ENCODE assay signal across 35 mouse cellular contexts in the genomic region with DNA sequence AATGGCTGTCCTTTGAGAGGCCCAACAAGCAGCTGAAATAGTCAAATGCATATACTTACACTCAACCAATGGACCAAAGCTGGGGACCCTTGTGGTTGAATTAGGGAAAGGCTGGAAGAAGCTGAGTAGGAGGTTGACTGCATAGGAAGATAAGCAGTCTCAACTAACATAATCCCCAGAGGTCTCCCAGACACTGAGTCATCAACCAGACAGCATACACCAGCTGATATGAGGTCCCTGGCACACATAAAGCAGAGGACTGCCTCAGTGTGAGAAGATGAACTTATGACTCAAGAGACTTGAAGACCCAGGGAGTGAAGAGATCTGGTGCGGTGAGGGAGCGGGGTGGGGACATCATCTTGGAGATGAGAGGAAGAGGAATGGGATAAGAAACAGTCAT.
"Had no signal": no experiment of that assay in that cellular context is flagged by ENCODE, and none has a peak within 500 bp of the region (broad histone marks: within the 10 kb centered on the region; RNA-seq: fewer than 3 reads in every experiment).

No protein-coding gene starts in this region.

- H3K4me1 ChIP-seq: heart, embryonic 10.5 days; heart, embryonic 12.5 days; heart, embryonic 13.5 days; heart, embryonic 15.5 days; hindbrain, embryonic 10.5 days; hindbrain, embryonic 12.5 days; hindbrain, embryonic 13.5 days; hindbrain, embryonic 15.5 days; intestine, embryonic 15.5 days; kidney, embryonic 15.5 days had no signal

- DNase-seq: heart, postnatal 10 days; heart, postnatal 14 days; heart, postnatal 36 days; heart, postnatal 4 days; kidney, adult 11 months; kidney, adult 18-20 months; kidney, adult 2 months; kidney, adult 8-10 months; kidney, adult 9 months; kidney, postnatal 10 days; kidney, postnatal 14 days; kidney, postnatal 25 days; kidney, postnatal 36 days; kidney, postnatal 4 days; layer of hippocampus, adult 9-11 months; layer of hippocampus, postnatal 36 days had no signal

- H3K4me3 ChIP-seq: heart, embryonic 10.5 days; heart, embryonic 12.5 days; heart, embryonic 13.5 days; heart, embryonic 15.5 days; hindbrain, embryonic 10.5 days; hindbrain, embryonic 12.5 days; hindbrain, embryonic 13.5 days; hindbrain, embryonic 15.5 days; intestine, embryonic 15.5 days; kidney, embryonic 15.5 days; layer of hippocampus, adult 2 months; left cerebral cortex, adult 2 months had no signal

- H3K4me2 ChIP-seq: heart, embryonic 12.5 days; heart, embryonic 13.5 days; heart, embryonic 15.5 days; hindbrain, embryonic 12.5 days; hindbrain, embryonic 13.5 days; hindbrain, embryonic 14.5 days; hindbrain, embryonic 15.5 days; intestine, embryonic 15.5 days; kidney, embryonic 15.5 days had no signal

- H3K27ac ChIP-seq: heart, embryonic 10.5 days; heart, embryonic 13.5 days; heart, embryonic 15.5 days; hindbrain, embryonic 10.5 days; hindbrain, embryonic 12.5 days; hindbrain, embryonic 13.5 days; hindbrain, embryonic 14.5 days; hindbrain, embryonic 15.5 days; hindbrain, postnatal 0 days; intestine, embryonic 15.5 days; kidney, embryonic 15.5 days; kidney, postnatal 0 days; layer of hippocampus, adult 2 months; left cerebral cortex, adult 2 months had no signal

- H3K36me3 ChIP-seq: heart, embryonic 10.5 days; heart, embryonic 12.5 days; heart, embryonic 13.5 days; heart, embryonic 15.5 days; hindbrain, embryonic 10.5 days; hindbrain, embryonic 12.5 days; hindbrain, embryonic 13.5 days; hindbrain, embryonic 15.5 days; intestine, embryonic 15.5 days; kidney, embryonic 15.5 days had no signal

- H3K9me3 ChIP-seq: heart, embryonic 10.5 days; heart, embryonic 12.5 days; heart, embryonic 13.5 days; heart, embryonic 15.5 days; hindbrain, embryonic 10.5 days; hindbrain, embryonic 12.5 days; hindbrain, embryonic 13.5 days; hindbrain, embryonic 15.5 days; intestine, embryonic 15.5 days; kidney, embryonic 15.5 days had no signal

- H3K27me3 ChIP-seq: heart, embryonic 12.5 days; heart, embryonic 13.5 days; heart, embryonic 15.5 days; hindbrain, embryonic 12.5 days; hindbrain, embryonic 13.5 days; hindbrain, embryonic 15.5 days; intestine, embryonic 15.5 days; kidney, embryonic 15.5 days had no signal

- H3K9ac ChIP-seq: heart, embryonic 12.5 days; heart, embryonic 13.5 days; heart, embryonic 15.5 days; hindbrain, embryonic 12.5 days; hindbrain, embryonic 13.5 days; hindbrain, embryonic 14.5 days; hindbrain, embryonic 15.5 days; intestine, embryonic 15.5 days; kidney, embryonic 15.5 days had no signal

- ATAC-seq: hindbrain, embryonic 16.5 days; hindbrain, postnatal 0 days; inflammation-experienced regulatory T-cells, adult 6 months; intestine, embryonic 15.5 days; intestine, embryonic 16.5 days; intestine, postnatal 0 days had no signal
